Mouse (Mus musculus): ENCODE measurements at regions not wholly inside any gene's neighbourhood (a gene's known extent, or its start where the extent isn't known, plus 50 kb on each side); places are given as distances from the start of the nearest gene placed in this dataset.

GRCm38 (mm10) chr16:30163303-30163702 is 99.1 kb downstream of the Hes1 start:
- DNase-seq = peak; percentile 38 to 65

- no peak for DNase-seq
These were observed 101.5 kb downstream of the Hes1 start for GRCm38 (mm10) chr16:30165667-30166180.

- peak; percentile 41 to 59 for DNase-seq
These were observed 95.8 kb downstream of the Cpn2 start for GRCm38 (mm10) chr16:30171381-30172079.

- DNase-seq = peak in 1 of 2 experiments; percentile 33
These were observed 95.1 kb downstream of the Cpn2 start for GRCm38 (mm10) chr16:30172136-30172731.

GRCm38 (mm10) chr16:30172798-30173202 is 94.5 kb downstream of the Cpn2 start:
- peak; percentile 42 to 60 for DNase-seq

- peak; percentile 62 to 75 for DNase-seq
These were observed 93.1 kb downstream of the Cpn2 start for GRCm38 (mm10) chr16:30173953-30174874.

GRCm38 (mm10) chr16:30176306-30176705 is 91.0 kb downstream of the Cpn2 start:
- DNase-seq = peak; percentile 57 to 59

- no peak for DNase-seq
These were observed 89.5 kb downstream of the Cpn2 start for GRCm38 (mm10) chr16:30177769-30178168.

GRCm38 (mm10) chr16:30178596-30178995 is 88.7 kb downstream of the Cpn2 start:
- DNase-seq = no peak

- DNase-seq = no peak
These were observed 87.8 kb downstream of the Cpn2 start for GRCm38 (mm10) chr16:30179504-30179976.

- no peak for DNase-seq
These were observed 86.2 kb downstream of the Cpn2 start for GRCm38 (mm10) chr16:30181116-30181515.

- DNase-seq = peak; percentile 79 to 93
These were observed 82.6 kb downstream of the Cpn2 start for GRCm38 (mm10) chr16:30184591-30185265.

GRCm38 (mm10) chr16:30185707-30186106 is 81.6 kb downstream of the Cpn2 start:
- no peak for DNase-seq

GRCm38 (mm10) chr16:30186201-30186700 is 81.0 kb downstream of the Cpn2 start:
- DNase-seq = peak; percentile 67 to 88

GRCm38 (mm10) chr16:30186701-30187270 is 80.5 kb downstream of the Cpn2 start:
- peak; percentile 47 to 71 for DNase-seq

- peak in 1 of 2 experiments; percentile 49 for DNase-seq
These were observed 79.9 kb downstream of the Cpn2 start for GRCm38 (mm10) chr16:30187400-30187799.

- peak; percentile 99 for DNase-seq
These were observed 79.3 kb downstream of the Cpn2 start for GRCm38 (mm10) chr16:30187907-30188414.

GRCm38 (mm10) chr16:30188769-30189430 is 78.4 kb downstream of the Cpn2 start:
- peak; percentile 94 to 97 for DNase-seq

GRCm38 (mm10) chr16:30190351-30190750 is 76.9 kb downstream of the Cpn2 start:
- DNase-seq = no peak

- peak in 1 of 2 experiments; percentile 37 for DNase-seq
These were observed 76.3 kb downstream of the Cpn2 start for GRCm38 (mm10) chr16:30190935-30191514.

All from kidney, postnatal 25 days (tissue).